Mouse (Mus musculus) embryonic facial prominence, embryonic 10.5 days (tissue): Measurements from ENCODE around the gene Ddx23. TPM values are rescaled to one million over a fixed set of nuclear protein-coding genes. Genes with fewer than 3 reads are reported as not detected.

Source experiments
- DNase-seq: peaks from one replicate; pipeline ENCODE4 v3.0.0-alpha.2; 2017; ENCODE audit warnings: low spot score
- H3K27ac ChIP-seq: fragments of 300-500 bp; sonication (generic); replicated peaks from 2 replicates; pipeline ENCODE4 v1.5.1; 2016; ENCODE audit warnings: mild to moderate bottlenecking
- H3K27me3 ChIP-seq: fragments of 300-500 bp; sonication (generic); replicated peaks from 2 replicates; pipeline ENCODE4 v1.6.1; 2016; ENCODE audit warnings: low read depth, mild to moderate bottlenecking; ENCODE audit not compliant: poor library complexity, severe bottlenecking
- H3K36me3 ChIP-seq: fragments of 300-500 bp; sonication (generic); replicated peaks from 2 replicates; pipeline ENCODE4 v1.6.1; 2016; ENCODE audit warnings: mild to moderate bottlenecking, moderate library complexity
- H3K4me1 ChIP-seq: fragments of 300-500 bp; sonication (generic); 2 replicates; pipeline ENCODE4 v1.6.1; 2016
- H3K4me3 ChIP-seq: fragments of 300-500 bp; sonication (generic); 2 replicates; pipeline ENCODE4 v1.5.1; 2016; ENCODE audit warnings: mild to moderate bottlenecking, moderate library complexity
- H3K9me3 ChIP-seq: fragments of 300-500 bp; sonication (generic); 2 replicates; pipeline ENCODE4 v1.6.1; 2016; ENCODE audit warnings: mild to moderate bottlenecking
- WGBS: fragments of 180-500 bp; shearing (Covaris S2); methylation state at CpG from one replicate; pipeline ENCODE4 v1.1.7; 2016; 5-methylcytosine and 5-hydroxymethylcytosine counted together
- polyA plus RNA-seq: library from polyadenylated mRNA; unstranded; fragments of >200 nt; fragmentation: Nextera tagmentation; extraction: Ambion mirVana; gene quantifications from 2 replicates; pipeline ENCODE4 v1.2.1, GENCODE M21; 2016

The Ddx23 gene
- polyA plus RNA-seq, 1 experiment from 2014 or later: 31.2 TPM

GRCm38 (mm10) chr15:98683746-98684145 lies 21.1 kb upstream of the Ddx23 start:
- peaks cover 16% of the 10 kb centered on the region for H3K27me3 ChIP-seq
- no peaks in the 10 kb centered on the region for H3K9me3 ChIP-seq
- peaks cover 5% of the 10 kb centered on the region; the same call in 1 of the 2 replicates for H3K4me1 ChIP-seq
- no peaks in the 10 kb centered on the region for H3K36me3 ChIP-seq
- H3K27ac ChIP-seq: no peak overlapping the region
- WGBS: 88% methylated on average over 1 of the region's 1 CpGs
- H3K4me3 ChIP-seq: no peak overlapping the region
- no peak for DNase-seq

GRCm38 (mm10) chr15:98683177-98683576 lies 20.5 kb upstream of the Ddx23 start:
- no peaks in the 10 kb centered on the region for H3K9me3 ChIP-seq
- no peaks in the 10 kb centered on the region for H3K36me3 ChIP-seq
- no peak for DNase-seq
- H3K4me1 ChIP-seq: no peaks in the 10 kb centered on the region
- 74% methylated on average over 10 of the region's 10 CpGs for WGBS
- H3K4me3 ChIP-seq: no peak overlapping the region
- peaks cover 22% of the 10 kb centered on the region for H3K27me3 ChIP-seq
- no peak overlapping the region for H3K27ac ChIP-seq

- Histone ChIP-seq H3K9me3 (no peaks in the 10 kb centered on the region), H3K27ac (no peak overlapping the region), H3K4me3 (no peak overlapping the region), H3K36me3 (no peaks in the 10 kb centered on the region), H3K27me3 (peaks cover 36% of the 10 kb centered on the region), H3K4me1 (peaks cover 14% of the 10 kb centered on the region)
- no peak for DNase-seq
- 79% methylated on average over 7 of the region's 7 CpGs for WGBS
Measured at GRCm38 (mm10) chr15:98681633-98682032, 18.9 kb upstream of the Ddx23 start.

- no peak overlapping the region for H3K4me3 ChIP-seq
- no peak for DNase-seq
- WGBS: 90% methylated on average over 8 of the region's 8 CpGs
- no peak overlapping the region for H3K27ac ChIP-seq
- H3K27me3 ChIP-seq: peaks cover 46% of the 10 kb centered on the region
- peaks cover 24% of the 10 kb centered on the region for H3K4me1 ChIP-seq
- H3K36me3 ChIP-seq: no peaks in the 10 kb centered on the region
- no peaks in the 10 kb centered on the region for H3K9me3 ChIP-seq
Measured at GRCm38 (mm10) chr15:98680660-98681059, 18.0 kb upstream of the Ddx23 start.

GRCm38 (mm10) chr15:98677977-98678376 lies 15.3 kb upstream of the Ddx23 start:
- 73% methylated on average over 7 of the region's 7 CpGs for WGBS
- H3K4me3 ChIP-seq: no peak overlapping the region
- H3K27ac ChIP-seq: no peak overlapping the region
- no peaks in the 10 kb centered on the region for H3K36me3 ChIP-seq
- peaks cover 41% of the 10 kb centered on the region for H3K4me1 ChIP-seq
- H3K27me3 ChIP-seq: peaks cover 71% of the 10 kb centered on the region
- no peak for DNase-seq
- no peaks in the 10 kb centered on the region for H3K9me3 ChIP-seq

GRCm38 (mm10) chr15:98676940-98677728 lies 14.4 kb upstream of the Ddx23 start, which contains the start of gene Rnd1:
Rnd1 (minus strand) TSS chr15:98677461.
- peaks cover 78% of the 10 kb centered on the region for H3K27me3 ChIP-seq
- H3K36me3 ChIP-seq: no peaks in the 10 kb centered on the region
- H3K9me3 ChIP-seq: no peaks in the 10 kb centered on the region
- DNase-seq: peak; percentile 87
- peaks cover 41% of the 10 kb centered on the region for H3K4me1 ChIP-seq
- whole genome bisulfite sequencing: under 1% methylated on average over 37 of the region's 37 CpGs
- peak within 1 kb of the TSS; percentile 62 for H3K4me3 ChIP-seq
- no peak within 1 kb of the TSS for H3K27ac ChIP-seq

- 4% methylated on average over 9 of the region's 9 CpGs for WGBS
- peaks cover 78% of the 10 kb centered on the region for H3K27me3 ChIP-seq
- peak overlapping the region; percentile 62 for H3K4me3 ChIP-seq
- no peaks in the 10 kb centered on the region for H3K9me3 ChIP-seq
- no peak overlapping the region for H3K27ac ChIP-seq
- DNase-seq: no peak
- H3K36me3 ChIP-seq: no peaks in the 10 kb centered on the region
- peaks cover 41% of the 10 kb centered on the region for H3K4me1 ChIP-seq
Measured at GRCm38 (mm10) chr15:98676471-98676870, 13.8 kb upstream of the Ddx23 start.

GRCm38 (mm10) chr15:98675634-98676250 lies 13.0 kb upstream of the Ddx23 start:
- Histone ChIP-seq H3K36me3 (no peaks in the 10 kb centered on the region), H3K27ac (no peak overlapping the region), H3K4me1 (peaks cover 41% of the 10 kb centered on the region), H3K27me3 (peaks cover 73% of the 10 kb centered on the region), H3K9me3 (no peaks in the 10 kb centered on the region), H3K4me3 (peak overlapping the region; percentile 62)
- no peak for DNase-seq
- 7% methylated on average over 14 of the region's 14 CpGs for WGBS

- DNase-seq: no peak
- H3K9me3 ChIP-seq: no peaks in the 10 kb centered on the region
- 26% methylated on average over 11 of the region's 11 CpGs for WGBS
- H3K27ac ChIP-seq: no peak overlapping the region
- peak overlapping the region; percentile 62 for H3K4me3 ChIP-seq
- peaks cover 73% of the 10 kb centered on the region for H3K27me3 ChIP-seq
- H3K4me1 ChIP-seq: peaks cover 41% of the 10 kb centered on the region
- 0 out of 2 replicates have a peak, but pooled peaks cover 3% of the 10 kb centered on the region for H3K36me3 ChIP-seq
Measured at GRCm38 (mm10) chr15:98674994-98675545, 12.4 kb upstream of the Ddx23 start.

GRCm38 (mm10) chr15:98674284-98674993 lies 11.7 kb upstream of the Ddx23 start:
- no peak for DNase-seq
- Histone ChIP-seq H3K27ac (no peak overlapping the region), H3K4me3 (peak overlapping the region; percentile 62), H3K9me3 (no peaks in the 10 kb centered on the region), H3K27me3 (peaks cover 67% of the 10 kb centered on the region), H3K4me1 (peaks cover 41% of the 10 kb centered on the region), H3K36me3 (0 out of 2 replicates have a peak, but pooled peaks cover 3% of the 10 kb centered on the region)
- WGBS: 39% methylated on average over 7 of the region's 7 CpGs

- Histone ChIP-seq H3K27ac (no peak overlapping the region), H3K9me3 (no peaks in the 10 kb centered on the region), H3K4me3 (no peak overlapping the region), H3K4me1 (peaks cover 41% of the 10 kb centered on the region), H3K27me3 (peaks cover 61% of the 10 kb centered on the region), H3K36me3 (0 out of 2 replicates have a peak, but pooled peaks cover 3% of the 10 kb centered on the region)
- DNase-seq: no peak
- WGBS: 76% methylated on average over 7 of the region's 7 CpGs
Measured at GRCm38 (mm10) chr15:98673732-98674131, 11.0 kb upstream of the Ddx23 start.

GRCm38 (mm10) chr15:98672592-98672991 lies 9.9 kb upstream of the Ddx23 start:
- no peak overlapping the region for H3K4me3 ChIP-seq
- no peak overlapping the region for H3K27ac ChIP-seq
- 75% methylated on average over 4 of the region's 4 CpGs for WGBS
- H3K4me1 ChIP-seq: peaks cover 36% of the 10 kb centered on the region
- H3K36me3 ChIP-seq: 0 out of 2 replicates have a peak, but pooled peaks cover 3% of the 10 kb centered on the region
- no peaks in the 10 kb centered on the region for H3K9me3 ChIP-seq
- H3K27me3 ChIP-seq: peaks cover 50% of the 10 kb centered on the region
- DNase-seq: no peak
